Mouse (Mus musculus) forelimb bud, embryonic 11.5 days (tissue): ENCODE data around the gene Ssbp4.
"Not testable (repeated sequence)": the region's sequence is repeated elsewhere in the genome, so short reads cannot be mapped to it uniquely, and the experiment has no call there.

Experiments used
- DNase-seq: peaks from one replicate; pipeline ENCODE4 v3.0.0-alpha.2; 2012; ENCODE audit warnings: low read depth, low spot score

The Ssbp4 gene

DNA sequence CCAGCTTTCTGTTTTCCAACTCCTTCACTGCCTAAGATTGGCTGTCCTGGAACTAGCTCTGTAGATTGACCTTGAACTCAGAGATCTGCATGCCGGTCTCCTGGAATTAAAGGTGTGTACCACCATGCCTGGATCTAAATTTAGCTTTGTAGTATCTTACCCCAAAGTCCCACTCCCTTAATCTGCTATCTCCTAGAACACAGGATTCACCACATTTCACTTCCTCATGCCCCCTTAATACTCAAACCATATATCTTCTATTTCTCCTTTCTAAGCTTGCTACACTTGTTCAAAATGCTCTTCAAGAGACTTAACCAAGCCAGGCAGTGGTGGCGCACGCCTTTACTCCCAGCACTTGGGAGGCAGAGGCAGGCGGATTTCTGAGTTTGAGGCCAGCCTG is 20.7 kb downstream of the Ssbp4 start:
- not testable (repeated sequence) for DNase-seq

DNA sequence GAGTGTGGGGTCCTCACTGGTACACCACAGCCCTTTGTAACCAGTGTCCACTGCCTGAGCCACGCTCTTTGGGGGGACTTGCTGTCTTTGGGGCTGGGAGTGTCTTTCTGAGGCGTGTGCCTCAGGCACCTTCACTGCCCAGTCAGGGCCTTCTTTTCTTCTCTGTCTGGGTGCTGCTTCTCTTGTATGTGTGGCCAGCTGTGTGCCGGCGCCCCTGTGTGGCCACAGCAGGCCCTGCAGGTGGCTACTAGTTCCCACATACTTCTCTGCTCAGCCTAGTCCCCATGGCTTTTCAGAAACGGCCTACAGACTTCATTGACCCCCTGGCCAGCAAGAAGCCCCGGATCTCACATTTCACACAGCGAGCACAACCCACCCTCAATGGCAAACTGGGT is 23.4 kb downstream of the Ssbp4 start:
- no peak for DNase-seq

DNA sequence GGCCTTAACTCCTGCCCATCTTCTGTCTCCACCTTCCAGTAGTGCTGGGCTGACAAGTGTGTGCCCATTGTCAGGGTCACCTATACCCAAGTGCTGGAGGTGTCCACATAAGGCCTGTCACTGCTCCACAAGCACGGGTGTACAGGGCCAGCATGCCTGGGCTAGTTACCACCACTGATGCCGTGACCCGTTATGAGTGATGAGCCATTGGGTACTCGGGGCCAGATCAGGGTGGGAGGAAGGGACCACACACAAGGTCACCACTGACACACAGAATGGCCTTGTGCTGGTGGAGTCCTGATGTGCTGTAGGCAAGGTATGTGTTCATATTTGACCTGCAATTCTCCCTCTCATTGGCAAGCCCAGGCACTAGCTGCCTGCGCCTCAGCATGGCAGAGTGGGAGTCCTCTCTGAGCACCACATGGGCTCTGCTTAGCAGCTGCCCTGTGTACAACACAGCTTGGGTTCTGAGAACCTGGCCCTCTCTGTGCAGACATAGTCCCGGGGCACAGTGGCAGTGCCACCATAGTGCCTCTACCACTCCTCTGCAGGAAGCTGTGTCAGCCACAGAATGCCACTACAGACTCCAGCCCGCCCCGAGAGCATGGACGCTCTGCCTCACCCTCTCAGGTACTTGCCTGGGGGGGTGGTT is 23.9 kb downstream of the Ssbp4 start:
- no peak for DNase-seq

DNA sequence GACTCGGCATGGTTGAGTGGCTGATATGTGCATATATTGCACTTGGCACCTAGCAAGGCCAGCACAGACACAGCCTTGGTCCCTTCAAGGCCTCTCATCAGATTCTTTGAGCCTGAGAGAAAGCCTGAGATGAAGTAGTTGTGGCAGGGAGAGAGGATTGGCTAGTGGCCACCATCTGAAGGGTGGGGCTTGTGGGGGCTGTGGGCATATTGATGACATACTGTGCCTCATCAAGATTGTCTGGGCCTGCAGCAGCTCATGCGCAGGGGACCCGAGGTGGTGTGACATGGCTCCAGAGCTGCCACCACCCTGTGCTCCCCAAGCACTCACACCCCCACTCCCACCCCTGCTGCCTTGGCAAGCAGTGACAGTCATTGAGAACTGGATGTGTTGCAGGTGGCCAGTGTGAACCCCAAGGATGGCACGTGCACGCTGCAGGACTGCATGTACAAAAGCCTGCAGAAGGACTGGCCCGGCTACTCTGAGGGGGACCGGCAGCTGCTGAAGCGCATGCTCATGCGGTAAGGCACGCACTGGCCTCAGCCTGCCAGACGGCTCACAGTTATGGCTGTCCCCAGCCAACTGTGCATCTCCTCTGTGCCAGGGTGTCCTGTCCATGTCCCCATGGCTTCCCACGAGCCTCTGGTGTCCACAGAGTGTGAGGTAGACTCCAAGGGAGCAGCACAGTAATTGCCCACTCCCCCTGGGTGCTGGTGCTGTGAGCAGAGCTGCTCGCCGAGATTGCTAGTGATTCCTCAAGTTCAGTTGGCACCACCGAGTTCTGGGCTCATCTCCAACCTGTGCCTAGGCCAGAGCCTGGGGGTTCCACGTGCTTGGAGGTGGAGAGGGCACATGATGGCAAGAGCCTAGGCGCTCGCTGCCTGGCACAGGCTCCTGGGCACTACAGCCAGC is 24.9 kb downstream of the Ssbp4 start:
- no peak for DNase-seq

DNA sequence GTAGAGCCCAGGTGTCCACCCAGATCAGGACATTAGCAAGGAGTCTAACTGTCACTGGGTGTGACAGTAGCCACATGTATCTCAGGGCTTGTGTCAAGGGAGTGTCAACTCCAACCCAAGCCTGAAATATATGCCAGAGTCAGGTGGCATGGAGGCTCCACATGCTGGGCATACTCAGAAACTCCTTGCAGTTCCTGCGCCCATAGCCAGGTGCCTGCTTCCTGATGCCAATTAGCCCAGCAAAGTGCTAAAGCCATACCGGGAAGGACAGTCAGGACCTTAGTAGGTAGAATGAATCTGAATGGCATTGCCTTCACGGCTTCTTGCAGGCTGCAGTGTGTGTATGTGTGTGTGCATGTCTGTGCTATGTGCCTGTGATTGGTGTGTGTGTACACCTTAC is 31.5 kb downstream of the Ssbp4 start:
- DNase-seq = no peak

DNA sequence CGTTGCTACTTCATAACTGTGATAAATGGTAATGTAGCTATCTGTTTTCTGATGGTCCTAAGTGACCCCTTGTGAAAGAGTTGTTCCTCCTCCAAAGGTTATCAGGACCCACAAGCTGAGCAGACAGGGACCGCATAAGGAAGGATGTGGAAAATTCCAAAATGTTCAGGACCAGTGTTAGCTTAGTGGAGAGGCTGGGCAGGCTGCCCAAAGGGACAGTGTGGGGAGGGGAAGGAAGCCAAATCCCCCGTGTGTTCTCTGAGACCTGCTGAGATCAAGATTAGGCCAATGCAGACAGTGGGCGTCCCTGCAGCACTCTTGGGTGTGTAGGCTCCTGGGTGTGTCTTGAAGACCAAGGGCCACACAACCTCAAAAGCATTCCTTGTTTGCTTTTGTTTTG is 33.8 kb downstream of the Ssbp4 start:
- no peak for DNase-seq

DNA sequence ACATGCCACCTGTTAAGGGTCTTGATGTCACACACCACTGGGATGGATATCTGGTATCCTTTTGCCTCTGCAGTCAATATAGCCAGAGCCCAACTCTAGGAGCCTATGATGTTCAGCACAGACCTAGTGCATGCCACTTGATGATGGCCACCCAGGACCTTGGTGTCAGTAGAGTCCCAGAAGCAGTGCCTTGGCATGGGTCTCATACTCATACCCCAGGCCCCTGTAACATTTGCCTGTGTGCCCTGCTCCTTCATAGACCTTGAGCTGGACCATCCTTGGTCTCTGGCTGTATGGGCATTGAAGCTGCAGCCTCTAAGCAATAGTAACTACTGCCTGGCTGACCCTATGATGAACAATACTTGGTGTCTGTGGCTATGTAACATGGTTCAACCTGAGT is 34.4 kb downstream of the Ssbp4 start:
- no peak for DNase-seq

DNA sequence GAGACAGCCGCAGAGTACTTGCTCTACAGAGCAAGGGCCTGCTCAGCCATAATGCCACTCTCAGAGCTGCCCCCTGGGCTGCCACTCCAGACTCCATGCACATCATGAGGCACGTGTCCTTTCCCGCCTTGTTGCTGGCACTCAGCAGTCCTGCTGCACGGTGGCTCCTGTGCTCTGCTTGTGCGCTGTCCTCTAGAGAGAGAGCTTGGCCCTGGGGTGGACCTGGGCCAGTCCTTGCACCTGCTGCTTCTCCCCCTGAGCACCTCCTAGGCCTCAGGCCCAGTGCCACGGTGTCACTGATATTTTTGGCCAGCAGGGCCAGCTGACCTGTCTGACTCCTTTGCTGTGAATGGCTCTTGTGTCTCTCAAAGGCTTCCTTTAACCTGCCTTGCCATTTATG is 37.7 kb downstream of the Ssbp4 start:
- DNase-seq = no peak

DNA sequence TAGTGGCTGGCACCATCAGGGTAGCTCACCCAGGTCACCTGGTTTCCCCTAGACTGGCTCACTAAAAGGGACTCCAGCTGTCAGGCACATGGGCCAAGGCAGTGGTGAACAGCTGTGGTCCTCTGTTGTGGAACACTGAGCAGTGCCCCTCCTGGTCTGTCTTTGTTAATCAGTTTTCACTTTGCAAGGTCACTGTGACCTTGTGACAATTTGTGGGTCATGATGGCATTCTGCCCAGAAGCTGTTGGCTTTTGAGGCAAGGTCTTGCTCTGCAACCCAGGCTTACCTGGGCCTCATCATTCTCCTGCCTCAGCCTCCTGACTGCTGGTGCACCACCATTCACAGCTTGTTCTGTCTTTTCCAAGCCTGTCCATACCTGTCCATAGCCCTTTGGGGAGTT is 38.3 kb downstream of the Ssbp4 start:
- no peak for DNase-seq

DNA sequence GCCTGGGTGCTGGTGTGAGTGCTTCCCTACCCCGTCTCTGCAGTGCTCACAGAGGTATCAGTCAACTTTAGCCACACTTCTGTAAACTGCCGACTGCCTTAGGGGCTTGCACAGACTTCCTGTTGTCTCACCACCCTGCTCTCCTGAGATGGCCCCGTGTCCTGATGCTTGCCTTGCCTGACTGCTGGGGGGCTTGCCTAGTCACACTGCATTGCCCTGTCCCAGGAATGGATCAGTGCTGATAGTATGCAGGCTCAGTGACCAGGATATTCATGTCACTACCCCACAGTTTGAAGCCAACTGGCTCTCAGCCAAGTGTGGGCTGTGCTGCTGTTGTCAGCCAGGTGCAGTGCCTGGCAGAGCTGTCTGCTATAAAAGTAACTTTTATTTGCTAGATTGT is 43.1 kb downstream of the Ssbp4 start:
- DNase-seq = no peak

DNA sequence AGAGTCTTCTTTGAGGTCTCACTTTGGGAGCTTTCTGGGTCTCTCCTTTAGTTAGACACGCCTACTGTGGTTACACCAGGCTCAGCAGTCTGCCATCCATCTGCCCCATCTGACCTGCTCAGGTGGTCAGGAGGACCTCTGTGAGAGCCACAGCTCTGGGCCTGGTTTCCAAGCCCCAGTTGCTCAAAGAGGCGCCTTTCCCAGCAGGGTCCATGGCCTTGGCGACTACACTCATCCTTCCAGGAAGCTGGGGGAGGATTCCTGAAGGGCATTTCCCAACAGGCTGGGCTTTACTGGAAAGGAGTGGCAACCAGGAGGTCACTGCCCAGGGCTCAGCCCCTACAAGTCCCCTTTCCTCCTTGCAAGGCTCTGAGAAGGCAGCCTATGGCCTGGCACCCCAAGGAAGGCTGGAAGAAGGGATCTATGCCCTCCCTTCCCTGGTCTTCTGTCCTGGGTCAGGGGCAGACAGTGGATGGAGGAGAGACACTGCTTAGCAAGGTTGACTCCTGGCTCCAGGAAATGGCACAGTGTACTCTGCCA is 43.9 kb downstream of the Ssbp4 start:
- no peak for DNase-seq

DNA sequence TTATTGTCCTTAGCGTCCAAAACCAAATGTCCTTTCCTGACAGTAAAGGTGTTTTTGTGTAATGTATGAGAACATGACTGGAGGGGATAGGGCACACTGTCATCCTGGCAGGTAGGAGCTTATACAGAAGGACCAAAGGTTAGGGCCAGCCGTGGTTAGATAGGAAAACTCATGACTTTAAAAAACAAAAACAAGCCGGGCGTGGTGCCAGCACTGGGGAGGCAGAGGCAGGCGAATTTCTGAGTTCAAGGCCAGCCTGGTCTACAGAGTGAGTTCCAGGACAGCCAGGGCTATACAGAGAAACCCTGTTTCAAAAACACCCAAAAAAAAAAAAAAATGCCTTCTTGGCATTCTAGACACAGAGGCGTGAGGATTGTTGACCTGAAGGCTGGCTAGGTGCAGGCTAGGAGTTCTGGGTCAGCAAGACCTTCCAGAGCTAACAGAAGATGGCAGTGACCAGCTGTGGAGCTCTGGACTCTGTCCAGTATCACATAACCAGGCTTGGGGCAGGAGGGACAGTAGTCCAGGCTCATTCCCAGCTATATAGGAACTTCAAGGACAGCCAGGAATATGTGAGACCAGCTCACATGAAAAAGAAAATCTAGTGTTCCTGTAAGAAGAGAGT is 44.8 kb downstream of the Ssbp4 start:
- no peak for DNase-seq

DNA sequence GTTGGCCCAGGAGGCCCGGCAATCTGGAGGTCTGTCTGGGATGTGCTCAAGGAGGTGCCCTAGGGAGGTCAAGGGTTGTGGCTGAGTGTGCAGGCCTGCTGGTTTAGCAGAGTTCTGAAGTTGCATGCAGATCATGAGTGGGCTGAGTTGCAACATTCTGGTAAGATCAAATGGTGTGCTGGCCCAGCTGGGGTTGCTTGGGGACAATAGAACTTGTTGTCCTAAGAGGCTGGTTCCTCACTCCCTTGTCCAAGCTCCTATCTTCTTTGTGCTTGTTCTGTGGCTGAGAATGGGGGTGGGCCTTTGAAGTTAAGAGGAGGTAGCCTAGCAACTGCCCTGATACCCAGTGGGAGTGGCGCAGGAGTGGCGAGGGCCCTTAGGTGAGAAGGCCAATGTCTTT is 45.9 kb downstream of the Ssbp4 start:
- no peak for DNase-seq

DNA sequence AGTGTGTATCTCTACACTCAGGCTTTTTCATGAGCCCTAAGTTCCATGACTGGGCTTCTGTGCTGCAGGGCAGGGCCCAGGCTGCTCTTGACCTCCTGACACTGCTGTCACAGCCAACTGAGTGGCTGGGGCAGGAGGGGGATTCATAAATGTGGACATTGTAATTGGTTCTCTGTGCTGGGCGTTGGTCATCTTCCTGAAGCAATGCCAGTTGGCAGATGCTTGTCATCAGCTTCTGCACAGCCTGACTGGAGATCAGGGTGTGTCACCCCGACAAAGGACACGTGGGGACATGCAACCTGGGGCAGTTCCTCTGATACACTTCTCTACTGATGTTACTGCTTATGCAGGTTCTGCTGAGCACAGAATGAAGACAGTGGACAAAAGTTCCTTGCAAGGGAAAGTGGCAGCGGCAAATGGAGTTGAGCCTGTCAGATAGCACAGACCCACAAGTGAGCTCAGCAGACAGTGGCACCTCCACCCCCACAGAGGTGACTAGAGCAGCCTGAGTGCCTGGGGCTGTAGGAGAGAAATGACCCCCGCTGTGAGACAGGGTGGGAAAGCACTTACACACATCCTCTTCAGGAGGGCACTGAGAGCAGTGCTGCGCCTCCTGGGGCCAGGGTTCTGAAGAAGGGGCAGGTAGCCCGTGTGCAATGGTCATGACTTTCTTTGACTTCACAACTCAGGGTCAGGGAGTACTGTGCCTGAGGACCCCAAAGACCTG is 46.7 kb downstream of the Ssbp4 start:
- no peak for DNase-seq

DNA sequence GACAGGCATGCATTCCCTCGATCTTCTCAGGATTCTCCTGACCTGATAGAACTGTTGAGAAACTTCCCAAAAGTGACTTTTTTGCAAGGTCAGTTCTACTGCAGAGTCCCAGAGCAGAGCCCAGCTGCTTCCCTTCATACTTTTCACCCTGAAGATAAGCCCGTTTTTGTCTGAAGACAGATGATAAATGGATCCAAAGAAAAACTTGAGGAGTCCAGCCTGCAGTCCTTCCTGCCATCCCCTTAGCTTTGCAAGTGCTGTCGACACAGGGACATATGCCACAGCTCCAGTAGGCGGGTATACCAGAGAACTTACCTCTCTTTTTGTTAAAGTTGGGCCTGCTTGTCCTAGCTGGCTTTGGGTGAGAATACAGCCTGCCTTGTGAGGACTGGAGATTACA is 47.3 kb downstream of the Ssbp4 start:
- no peak for DNase-seq

DNA sequence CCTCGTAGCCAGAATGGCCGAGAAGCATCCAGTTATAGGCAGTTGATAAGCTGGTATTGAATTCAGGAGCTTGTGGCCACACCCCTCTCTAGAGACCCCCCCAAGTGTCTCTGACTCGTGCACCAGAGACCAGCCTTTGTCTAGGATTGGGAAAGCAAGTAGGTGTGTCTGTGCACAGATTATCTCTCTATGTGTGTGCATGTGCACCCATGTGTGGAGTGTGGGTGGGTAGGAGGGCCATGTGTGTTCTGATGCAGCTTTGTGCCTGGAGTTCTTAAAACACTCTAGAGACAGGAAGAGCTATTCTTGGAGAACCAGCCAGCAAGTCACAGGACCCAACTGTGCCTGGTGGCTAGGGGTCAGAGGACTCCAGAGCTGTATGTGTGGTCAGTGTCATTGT is 48.1 kb downstream of the Ssbp4 start:
- DNase-seq = no peak

DNA sequence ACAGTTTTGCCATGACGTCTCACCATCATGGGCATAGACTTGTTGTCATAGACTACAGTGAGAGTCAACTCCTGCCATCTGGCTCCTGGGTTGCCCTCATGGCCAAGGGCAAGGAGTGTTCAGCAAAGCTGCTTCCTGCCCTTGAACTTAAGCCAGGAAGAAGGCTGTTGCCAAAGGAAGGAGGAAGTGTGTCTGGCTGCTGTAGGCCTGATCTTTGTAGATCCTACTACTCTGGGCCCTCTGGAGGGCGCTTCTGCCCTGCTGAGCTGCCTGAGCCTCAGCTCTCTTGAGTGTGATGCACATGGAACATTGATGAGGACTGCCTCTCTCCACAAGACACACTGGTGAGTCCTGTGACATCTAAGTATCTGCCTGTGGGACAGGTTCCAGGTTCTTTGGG is 48.6 kb downstream of the Ssbp4 start:
- DNase-seq = no peak

DNA sequence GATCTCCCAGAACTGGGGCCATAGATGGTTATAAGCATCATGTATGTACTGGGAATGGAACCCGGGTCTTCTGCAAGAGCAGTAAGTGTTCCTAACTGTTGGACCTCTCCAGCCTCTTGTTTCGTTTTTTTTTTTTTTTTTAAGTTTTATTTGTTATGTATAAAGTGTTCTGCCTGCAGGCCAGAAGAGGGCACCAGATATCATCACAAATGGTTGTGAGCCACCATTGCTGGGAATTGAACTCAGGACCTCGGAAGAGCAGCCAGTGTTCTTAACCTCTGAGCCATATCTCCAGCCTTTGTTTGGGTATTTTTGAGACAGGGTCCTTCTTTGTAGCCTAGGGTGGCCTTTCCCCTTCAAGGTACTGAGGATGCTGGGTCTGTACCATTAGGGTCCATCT is 49.7 kb downstream of the Ssbp4 start:
- no peak for DNase-seq

DNA sequence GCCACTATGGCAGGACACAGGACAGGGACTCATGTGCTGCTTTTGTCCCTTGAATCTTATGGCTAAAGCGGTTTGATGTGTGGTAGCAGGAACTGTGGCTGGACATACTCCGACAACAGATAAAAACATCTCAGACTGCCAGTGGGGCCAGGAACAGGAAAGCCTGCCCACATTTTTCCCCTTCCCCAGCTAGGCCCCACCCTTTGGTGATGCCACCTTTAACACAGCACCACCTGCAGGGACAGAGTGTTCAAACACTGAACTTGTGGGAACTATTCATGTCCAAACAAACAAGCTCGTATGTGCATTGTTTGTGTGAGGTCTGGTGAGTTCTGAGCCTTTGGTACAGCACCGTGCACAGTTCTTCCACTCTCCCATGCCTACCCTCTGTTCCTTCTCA is 50.3 kb downstream of the Ssbp4 start:
- DNase-seq = no peak

DNA sequence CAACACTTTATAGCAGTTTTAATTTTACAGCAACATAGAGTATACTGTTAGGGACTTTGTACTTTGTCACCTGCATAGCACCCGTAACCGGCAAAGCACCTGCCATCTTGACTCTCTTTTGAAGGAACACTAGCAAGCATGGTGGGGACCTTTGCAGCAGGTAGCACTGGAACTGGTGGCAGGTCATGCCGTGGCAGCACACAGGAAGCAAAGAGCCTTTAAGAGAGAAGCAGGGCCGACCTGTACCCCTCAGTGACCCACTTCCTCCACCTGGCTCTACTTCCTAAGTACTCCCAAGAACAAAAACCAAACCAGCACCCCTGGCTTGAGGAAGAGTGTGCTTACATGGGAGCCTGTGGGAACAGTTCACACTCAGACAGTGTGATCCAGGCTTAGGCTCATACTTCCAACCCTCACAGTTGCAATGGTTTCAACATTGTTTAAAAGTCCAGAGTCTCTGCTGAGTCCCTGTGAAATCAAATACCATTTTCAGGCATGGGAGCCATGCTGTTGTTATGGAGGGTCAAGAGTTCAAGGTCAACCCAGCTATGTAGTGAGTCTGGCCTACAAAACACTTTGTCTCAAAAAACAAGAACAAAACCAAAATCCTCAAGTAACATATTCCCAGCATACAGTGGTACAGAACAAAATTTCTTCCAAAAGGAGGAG is 53.5 kb downstream of the Ssbp4 start:
- no peak for DNase-seq

DNA sequence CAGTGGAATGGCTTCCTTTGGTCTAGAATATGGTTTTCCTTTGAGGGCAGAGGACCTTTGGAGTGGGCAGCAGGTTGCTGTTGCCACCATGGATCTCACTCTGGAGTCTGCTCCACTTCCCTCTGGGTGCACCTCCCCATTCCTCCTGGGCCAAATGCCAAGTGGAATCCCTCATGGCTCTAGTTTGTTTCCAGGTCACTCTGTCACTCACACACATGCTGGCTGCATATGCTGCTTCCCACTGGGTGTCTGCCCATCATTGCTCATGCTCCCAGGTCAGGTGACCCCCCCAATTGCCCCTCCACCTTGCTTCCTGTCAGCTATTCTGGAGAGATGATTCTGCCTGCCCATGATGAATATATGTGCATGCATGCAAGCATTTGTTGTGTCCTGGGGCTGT is 54.9 kb downstream of the Ssbp4 start:
- DNase-seq = no peak
